Mouse (Mus musculus) embryonic facial prominence, embryonic 12.5 days (tissue): ENCODE data around the gene Galnt16. TPM values are rescaled to one million over a fixed set of nuclear protein-coding genes. Genes with fewer than 3 reads are reported as not detected.

Source experiments
- ATAC-seq: fragments of 200-750 bp; cut with Nextera tagmentation; 2 replicates; pipeline ENCODE4 v1.8.0; 2017; ENCODE audit not compliant: insufficient number of reproducible peaks, insufficient read depth, low FRiP score, low TSS enrichment
- H3K27ac ChIP-seq: fragments of 300-500 bp; sonication (generic); 2 replicates; pipeline ENCODE4 v1.5.1; 2016; ENCODE audit warnings: mild to moderate bottlenecking
- H3K27me3 ChIP-seq: fragments of 300-500 bp; sonication (generic); 2 replicates; pipeline ENCODE4 v1.6.1; 2016; ENCODE audit warnings: mild to moderate bottlenecking, moderate library complexity
- H3K36me3 ChIP-seq: fragments of 300-500 bp; sonication (generic); 2 replicates; pipeline ENCODE4 v1.6.1; 2016; ENCODE audit warnings: mild to moderate bottlenecking
- H3K4me1 ChIP-seq: fragments of 300-500 bp; sonication (generic); 2 replicates; pipeline ENCODE4 v1.6.1; 2016
- H3K4me2 ChIP-seq: fragments of 300-500 bp; sonication (generic); replicated peaks from 2 replicates; pipeline ENCODE4 v1.6.1; 2016; ENCODE audit warnings: mild to moderate bottlenecking, moderate library complexity
- H3K4me3 ChIP-seq: fragments of 300-500 bp; sonication (generic); 2 replicates; pipeline ENCODE4 v1.5.1; 2016; ENCODE audit warnings: mild to moderate bottlenecking
- H3K9ac ChIP-seq: fragments of 300-500 bp; sonication (generic); 2 replicates; pipeline ENCODE4 v1.6.1; 2016; ENCODE audit warnings: mild to moderate bottlenecking, moderate library complexity
- H3K9me3 ChIP-seq: fragments of 300-500 bp; sonication (generic); 2 replicates; pipeline ENCODE4 v1.6.1; 2016; ENCODE audit warnings: mild to moderate bottlenecking, moderate library complexity
- WGBS: fragments of 180-500 bp; shearing (Covaris S2); methylation state at CpG from one replicate; pipeline ENCODE4 v1.1.7; 2016; 5-methylcytosine and 5-hydroxymethylcytosine counted together
- polyA plus RNA-seq: library from polyadenylated mRNA; unstranded; fragments of >200 nt; fragmentation: Nextera tagmentation; extraction: Ambion mirVana; gene quantifications from 2 replicates; pipeline ENCODE4 v1.2.1, GENCODE M21; 2016

Gene Galnt16
- polyA plus RNA-seq, 1 experiment from 2014 or later = 14.7 TPM

DNA sequence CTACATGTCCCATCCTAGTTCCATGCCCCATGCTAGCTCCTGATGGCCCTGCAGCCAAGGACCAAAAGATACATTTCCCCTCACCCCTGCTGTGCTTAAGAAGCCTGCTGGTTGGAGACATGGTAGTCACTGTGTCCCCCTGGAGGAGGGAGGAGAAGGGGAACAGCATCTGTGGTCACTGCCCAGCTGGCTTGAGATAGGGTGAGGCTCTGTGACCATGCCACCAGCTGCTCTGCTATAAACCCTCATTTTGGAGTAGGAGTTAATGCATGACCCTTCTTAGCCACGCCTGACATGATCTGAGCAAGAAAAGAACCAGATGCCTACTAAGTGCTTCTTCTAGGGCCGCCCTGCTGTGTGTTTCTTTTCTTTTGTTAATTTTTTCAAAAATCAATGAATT lies 51.5 kb downstream of the Galnt16 start:
- Histone ChIP-seq H3K4me3 (no peak overlapping the region), H3K36me3 (no peaks in the 10 kb centered on the region), H3K9me3 (no peaks in the 10 kb centered on the region), H3K4me2 (no peak overlapping the region), H3K27me3 (no peaks in the 10 kb centered on the region), H3K9ac (no peak overlapping the region), H3K4me1 (peaks cover 10% of the 10 kb centered on the region), H3K27ac (no peak overlapping the region)
- 80% methylated on average over 2 of the region's 2 CpGs for WGBS
- no peak for ATAC-seq

DNA sequence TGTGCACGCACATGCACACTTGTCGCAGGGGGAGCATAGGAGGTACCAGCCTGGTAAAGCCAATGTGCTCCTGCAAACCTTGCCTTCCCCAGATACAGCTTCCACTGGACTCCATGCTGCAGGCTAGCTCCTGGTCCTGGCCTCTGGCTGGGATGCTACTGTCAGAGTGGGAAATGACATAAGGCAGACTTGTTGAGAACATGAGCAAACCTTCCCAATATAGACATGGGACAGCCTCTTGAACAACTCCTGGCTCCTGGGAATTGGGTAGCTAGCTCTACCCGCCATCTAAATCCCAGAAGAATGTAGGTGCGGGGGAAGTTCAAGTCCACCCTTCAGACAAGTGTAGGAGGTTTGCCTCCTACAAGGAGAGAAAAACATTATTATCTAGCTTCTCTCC lies 56.2 kb downstream of the Galnt16 start:
- no peaks in the 10 kb centered on the region; the same call in 1 of the 2 replicates for H3K4me1 ChIP-seq
- H3K27ac ChIP-seq = no peak overlapping the region
- ATAC-seq = no peak
- H3K9me3 ChIP-seq = no peaks in the 10 kb centered on the region
- H3K36me3 ChIP-seq = no peaks in the 10 kb centered on the region
- no peak overlapping the region for H3K4me2 ChIP-seq
- 92% methylated on average over 4 of the region's 4 CpGs for WGBS
- no peak overlapping the region for H3K4me3 ChIP-seq
- no peak overlapping the region for H3K9ac ChIP-seq
- H3K27me3 ChIP-seq = no peaks in the 10 kb centered on the region

GRCm38 (mm10) chr12:80574825-80575371 lies 56.8 kb downstream of the Galnt16 start:
- 23% methylated on average over 15 of the region's 15 CpGs for WGBS
- ATAC-seq = no peak
- H3K4me1 ChIP-seq = no peaks in the 10 kb centered on the region; the same call in 1 of the 2 replicates
- no peaks in the 10 kb centered on the region for H3K27me3 ChIP-seq
- peak overlapping the region; percentile 25; the same call in 1 of the 2 replicates for H3K4me2 ChIP-seq
- H3K27ac ChIP-seq = no peak overlapping the region
- no peak overlapping the region for H3K4me3 ChIP-seq
- no peak overlapping the region for H3K9ac ChIP-seq
- no peaks in the 10 kb centered on the region for H3K36me3 ChIP-seq
- no peaks in the 10 kb centered on the region for H3K9me3 ChIP-seq

GRCm38 (mm10) chr12:80577049-80577448 lies 59.0 kb downstream of the Galnt16 start:
- Histone ChIP-seq H3K4me3 (no peak overlapping the region), H3K4me2 (no peak overlapping the region), H3K27me3 (no peaks in the 10 kb centered on the region), H3K9me3 (no peaks in the 10 kb centered on the region), H3K36me3 (no peaks in the 10 kb centered on the region), H3K9ac (no peak overlapping the region), H3K4me1 (no peaks in the 10 kb centered on the region; the same call in 1 of the 2 replicates), H3K27ac (no peak overlapping the region)
- no peak for ATAC-seq
- WGBS = 77% methylated on average over 5 of the region's 5 CpGs

DNA sequence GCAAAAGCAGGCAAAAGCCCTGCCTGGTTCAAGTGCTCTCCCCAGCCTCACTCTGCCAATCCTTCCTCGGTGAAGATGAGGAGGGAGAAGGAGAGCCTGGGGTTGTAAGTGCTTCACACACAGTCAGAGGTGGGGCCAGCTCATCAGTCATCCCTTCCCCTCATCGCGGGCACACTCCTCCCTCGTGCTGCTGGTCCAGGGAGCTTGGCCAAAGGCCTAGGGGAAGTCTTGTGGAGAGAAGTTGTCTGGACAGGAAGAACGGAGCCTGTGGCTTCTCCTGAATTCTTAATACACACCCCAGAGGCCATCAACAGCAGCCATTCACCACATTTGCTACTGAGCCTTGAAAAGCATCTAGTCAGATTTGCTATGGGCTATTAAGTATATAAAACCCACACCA lies 63.3 kb downstream of the Galnt16 start:
- H3K9me3 ChIP-seq = no peaks in the 10 kb centered on the region
- no peaks in the 10 kb centered on the region for H3K4me1 ChIP-seq
- no peaks in the 10 kb centered on the region for H3K27me3 ChIP-seq
- no peak overlapping the region for H3K9ac ChIP-seq
- no peak for ATAC-seq
- H3K27ac ChIP-seq = no peak overlapping the region
- H3K36me3 ChIP-seq = no peaks in the 10 kb centered on the region
- H3K4me3 ChIP-seq = no peak overlapping the region
- WGBS = 73% methylated on average over 5 of the region's 5 CpGs
- H3K4me2 ChIP-seq = no peak overlapping the region

DNA sequence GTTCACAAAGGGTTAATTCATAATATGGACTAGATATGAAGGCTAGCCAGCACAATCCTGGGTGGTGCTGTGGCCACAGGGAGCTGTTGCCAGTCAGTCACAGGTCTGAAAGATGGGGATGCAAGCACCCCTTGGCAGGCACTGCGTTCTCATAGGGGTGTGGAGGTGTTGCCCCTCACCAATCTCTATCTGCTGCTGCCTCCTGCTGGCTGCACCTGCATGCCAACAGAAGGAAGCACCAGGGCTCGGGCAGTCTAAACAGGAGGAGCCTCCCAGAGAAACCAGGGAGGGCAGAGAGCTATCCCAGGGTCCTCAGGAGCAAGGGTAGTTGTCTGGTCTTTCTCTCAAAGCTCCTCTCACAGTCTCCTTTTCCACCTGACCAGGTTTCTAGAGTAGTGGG lies 66.9 kb downstream of the Galnt16 start:
- Histone ChIP-seq H3K9me3 (no peaks in the 10 kb centered on the region), H3K9ac (no peak overlapping the region), H3K4me2 (no peak overlapping the region), H3K4me1 (no peaks in the 10 kb centered on the region), H3K36me3 (no peaks in the 10 kb centered on the region), H3K27me3 (no peaks in the 10 kb centered on the region), H3K27ac (no peak overlapping the region), H3K4me3 (no peak overlapping the region)
- ATAC-seq = no peak
- 33% methylated on average over 2 of the region's 2 CpGs for WGBS

- no peak overlapping the region for H3K9ac ChIP-seq
- no peak overlapping the region for H3K27ac ChIP-seq
- H3K4me2 ChIP-seq = no peak overlapping the region
- no peak overlapping the region for H3K4me3 ChIP-seq
- H3K27me3 ChIP-seq = no peaks in the 10 kb centered on the region
- H3K36me3 ChIP-seq = 0 out of 2 replicates have a peak, but pooled peaks cover 4% of the 10 kb centered on the region
- 92% methylated on average over 4 of the region's 4 CpGs for WGBS
- H3K9me3 ChIP-seq = no peaks in the 10 kb centered on the region
- ATAC-seq = no peak
- H3K4me1 ChIP-seq = no peaks in the 10 kb centered on the region
Measured at GRCm38 (mm10) chr12:80594141-80594540, 76.1 kb downstream of the Galnt16 start.

DNA sequence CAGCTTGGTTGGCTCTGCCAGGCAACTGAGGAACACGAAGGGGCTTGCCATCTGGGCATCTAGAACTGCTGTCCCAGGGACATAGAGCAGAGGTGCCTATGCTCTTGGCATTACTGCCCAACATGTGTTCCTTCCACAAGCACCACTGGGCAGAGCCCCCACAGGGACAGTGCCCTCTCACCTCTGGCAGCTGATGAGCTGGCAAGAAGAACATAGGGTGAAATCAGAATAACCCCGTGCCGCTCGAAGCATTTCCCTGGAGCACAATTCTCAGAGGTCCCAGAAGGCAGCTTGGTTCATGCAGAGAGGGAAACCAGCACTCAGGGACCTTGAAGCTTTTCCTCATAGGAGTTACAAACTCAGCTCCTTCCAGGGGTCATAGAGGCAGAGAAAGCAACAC lies 76.7 kb downstream of the Galnt16 start:
- Histone ChIP-seq H3K9ac (no peak overlapping the region), H3K4me3 (no peak overlapping the region), H3K27ac (no peak overlapping the region), H3K4me1 (no peaks in the 10 kb centered on the region), H3K27me3 (no peaks in the 10 kb centered on the region), H3K36me3 (0 out of 2 replicates have a peak, but pooled peaks cover 4% of the 10 kb centered on the region), H3K9me3 (no peaks in the 10 kb centered on the region), H3K4me2 (no peak overlapping the region)
- no peak for ATAC-seq
- WGBS = 90% methylated on average over 4 of the region's 4 CpGs

GRCm38 (mm10) chr12:80595566-80595965 lies 77.5 kb downstream of the Galnt16 start:
- no peaks in the 10 kb centered on the region for H3K27me3 ChIP-seq
- WGBS = 90% methylated on average over 4 of the region's 4 CpGs
- no peak overlapping the region for H3K9ac ChIP-seq
- no peaks in the 10 kb centered on the region for H3K4me1 ChIP-seq
- H3K4me2 ChIP-seq = no peak overlapping the region
- no peak for ATAC-seq
- H3K36me3 ChIP-seq = 0 out of 2 replicates have a peak, but pooled peaks cover 4% of the 10 kb centered on the region
- H3K9me3 ChIP-seq = no peaks in the 10 kb centered on the region
- H3K4me3 ChIP-seq = no peak overlapping the region
- no peak overlapping the region for H3K27ac ChIP-seq

DNA sequence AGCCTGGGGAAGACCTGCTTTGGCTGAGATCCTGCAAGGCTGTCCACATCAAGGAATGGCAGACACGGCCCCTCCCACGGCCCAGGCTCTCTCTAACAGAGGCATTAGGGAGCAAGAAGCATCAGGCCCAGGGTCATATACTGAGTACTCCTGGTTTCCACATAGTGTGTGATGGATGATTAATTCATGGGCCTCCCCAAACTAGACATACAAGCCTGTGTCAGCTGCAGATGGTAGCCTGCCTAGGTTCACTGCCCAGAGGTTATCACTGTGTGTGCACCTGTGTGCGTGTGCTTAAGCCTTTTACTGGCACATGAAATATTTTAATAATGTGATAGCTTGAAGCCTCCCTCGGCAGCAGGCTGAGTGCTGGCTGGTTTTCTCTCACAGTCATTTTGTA lies 77.9 kb downstream of the Galnt16 start:
- H3K4me3 ChIP-seq = no peak overlapping the region
- H3K4me1 ChIP-seq = no peaks in the 10 kb centered on the region
- H3K4me2 ChIP-seq = no peak overlapping the region
- no peak for ATAC-seq
- H3K27me3 ChIP-seq = no peaks in the 10 kb centered on the region
- no peaks in the 10 kb centered on the region for H3K9me3 ChIP-seq
- H3K27ac ChIP-seq = no peak overlapping the region
- no peaks in the 10 kb centered on the region for H3K36me3 ChIP-seq
- H3K9ac ChIP-seq = no peak overlapping the region
- 83% methylated on average over 4 of the region's 4 CpGs for WGBS

DNA sequence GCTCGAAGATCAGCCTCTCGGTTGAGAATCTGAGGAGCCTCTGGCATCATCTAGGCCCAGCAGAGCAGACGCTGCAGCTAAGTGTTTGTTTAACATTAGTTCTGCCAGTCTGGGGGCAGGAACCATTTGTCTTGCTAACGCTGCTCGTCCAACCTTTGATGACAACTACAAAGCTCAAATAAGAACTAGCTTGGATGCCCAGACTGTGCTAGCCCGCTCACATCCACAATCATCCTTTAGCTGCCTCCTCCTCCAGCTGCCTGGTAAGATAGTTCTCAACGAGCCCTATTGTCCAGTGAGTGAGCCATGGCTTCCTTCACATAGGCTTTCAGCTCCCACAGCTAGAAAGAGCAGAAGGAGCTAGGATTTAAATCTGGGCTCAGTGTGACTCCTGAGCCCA lies 80.2 kb downstream of the Galnt16 start:
- H3K9ac ChIP-seq = no peak overlapping the region
- H3K36me3 ChIP-seq = no peaks in the 10 kb centered on the region
- 30% methylated on average over 7 of the region's 7 CpGs for WGBS

GRCm38 (mm10) chr12:80598756-80599155 lies 80.7 kb downstream of the Galnt16 start:
- Histone ChIP-seq H3K9ac (no peak overlapping the region), H3K4me2 (no peak overlapping the region), H3K27ac (no peak overlapping the region), H3K9me3 (no peaks in the 10 kb centered on the region), H3K36me3 (no peaks in the 10 kb centered on the region), H3K4me1 (peaks cover 6% of the 10 kb centered on the region; the same call in 1 of the 2 replicates), H3K4me3 (no peak overlapping the region), H3K27me3 (no peaks in the 10 kb centered on the region)
- 43% methylated on average over 6 of the region's 6 CpGs for WGBS
- no peak for ATAC-seq

More for the DNA sequence above, 80.2 kb downstream of the Galnt16 start:
- no peak overlapping the region for H3K4me2 ChIP-seq
- H3K27me3 ChIP-seq = no peaks in the 10 kb centered on the region
- H3K9me3 ChIP-seq = no peaks in the 10 kb centered on the region
- H3K4me1 ChIP-seq = peaks cover 1% of the 10 kb centered on the region; the same call in 1 of the 2 replicates
- ATAC-seq = no peak
- H3K4me3 ChIP-seq = no peak overlapping the region
- no peak overlapping the region for H3K27ac ChIP-seq
